Mouse (Mus musculus): ENCODE data around the gene Tpi1.
A peak's percentile ranks its signal among the peaks of the same experiment; 100 is the strongest.

- TF ChIP-seq CTCF (IDR thresholded peaks at IDR 0.05) (peak; percentile 96), POLR2A (IDR thresholded peaks at IDR 0.05; ENCODE audit: insufficient read depth, low read depth, low read length) (peak; percentile 42; the same call in 1 of the 2 replicates)
Observed at GRCm38 (mm10) chr6:124809052-124809774, 4.9 kb downstream of the Tpi1 start.
